Mouse (Mus musculus): ENCODE data around the gene Eipr1. TPM values are rescaled to one million over a fixed set of nuclear protein-coding genes. Genes with fewer than 3 reads are reported as not detected.

Eipr1 gene
- polyA plus RNA-seq, 1 experiment from 2014 or later, result 33.4 TPM

DNA sequence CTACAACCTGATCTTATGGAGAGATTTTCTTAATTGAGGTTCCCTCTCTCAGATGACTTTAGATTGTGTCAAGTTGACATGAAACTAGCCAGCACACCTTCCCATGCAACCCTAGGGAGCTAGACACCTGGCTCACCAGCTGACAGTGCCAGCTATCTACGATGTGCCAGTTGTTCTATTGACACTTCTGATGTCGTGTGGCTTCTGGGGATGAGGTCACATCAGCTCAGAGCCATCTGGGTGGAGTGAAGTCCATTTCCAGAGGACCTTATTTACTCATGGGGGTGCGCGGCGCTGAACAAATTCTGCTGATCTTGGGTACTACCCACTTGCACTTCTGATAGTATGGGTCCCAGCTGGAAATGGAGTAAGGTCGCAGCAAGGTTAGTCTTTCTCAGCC lies 146.7 kb downstream of the Eipr1 start:
- no peak overlapping the region for H3K9ac ChIP-seq (ENCODE audit: low read depth, low read length)
- H3K36me3 ChIP-seq (ENCODE audit: control insufficient read depth, insufficient read depth, low read length), result no peaks in the 10 kb centered on the region
- H3K4me3 ChIP-seq (ENCODE audit: low read length), result no peak overlapping the region
- no peaks in the 10 kb centered on the region for H3K9me3 ChIP-seq (ENCODE audit: control insufficient read depth, low read length)
- WGBS, result 91% methylated on average over 6 of the region's 6 CpGs
- H3K4me2 ChIP-seq (replicated peaks; ENCODE audit: low read depth, low read length), result no peak overlapping the region
- no peak overlapping the region for H3K27ac ChIP-seq (ENCODE audit: low read depth, low read length)
- no peaks in the 10 kb centered on the region for H3K4me1 ChIP-seq (ENCODE audit: control insufficient read depth, insufficient read depth, low read length)
- H3K27me3 ChIP-seq (ENCODE audit: control insufficient read depth, insufficient read depth, low read length), result no peaks in the 10 kb centered on the region
- no peak for ATAC-seq (ENCODE audit: low FRiP score, low TSS enrichment)

DNA sequence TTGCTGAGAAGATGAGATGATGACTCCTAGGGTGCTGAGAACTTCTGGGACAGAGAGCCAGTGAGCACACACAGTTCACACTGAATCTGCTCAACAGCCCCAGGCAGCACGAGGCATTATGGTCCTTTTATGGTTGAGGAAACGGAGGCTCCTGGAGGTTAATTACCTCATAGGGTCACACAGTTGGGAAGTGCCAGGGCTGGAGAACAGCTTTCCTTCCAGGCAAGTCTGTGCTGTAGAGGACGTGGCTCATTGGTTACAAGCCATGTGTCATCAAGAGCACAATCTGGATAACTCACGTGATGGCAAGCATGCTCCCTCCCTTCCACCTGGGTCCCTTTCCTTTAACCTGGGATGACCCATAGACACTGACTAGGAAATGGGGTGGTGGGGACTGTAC lies 148.1 kb downstream of the Eipr1 start:
- no peaks in the 10 kb centered on the region for H3K9me3 ChIP-seq (ENCODE audit: control insufficient read depth, low read length)
- no peak overlapping the region for H3K27ac ChIP-seq (ENCODE audit: low read depth, low read length)
- H3K9ac ChIP-seq (ENCODE audit: low read depth, low read length), result no peak overlapping the region
- no peak overlapping the region for H3K4me3 ChIP-seq (ENCODE audit: low read length)
- ATAC-seq (ENCODE audit: low FRiP score, low TSS enrichment), result 0 out of 2 replicates have a peak, but pooled peaks have one; percentile 29
- H3K27me3 ChIP-seq (ENCODE audit: control insufficient read depth, insufficient read depth, low read length), result no peaks in the 10 kb centered on the region
- H3K4me2 ChIP-seq (replicated peaks; ENCODE audit: low read depth, low read length), result no peak overlapping the region
- WGBS, result 29% methylated on average over 4 of the region's 4 CpGs
- H3K36me3 ChIP-seq (ENCODE audit: control insufficient read depth, insufficient read depth, low read length), result no peaks in the 10 kb centered on the region
- no peaks in the 10 kb centered on the region for H3K4me1 ChIP-seq (ENCODE audit: control insufficient read depth, insufficient read depth, low read length)

DNA sequence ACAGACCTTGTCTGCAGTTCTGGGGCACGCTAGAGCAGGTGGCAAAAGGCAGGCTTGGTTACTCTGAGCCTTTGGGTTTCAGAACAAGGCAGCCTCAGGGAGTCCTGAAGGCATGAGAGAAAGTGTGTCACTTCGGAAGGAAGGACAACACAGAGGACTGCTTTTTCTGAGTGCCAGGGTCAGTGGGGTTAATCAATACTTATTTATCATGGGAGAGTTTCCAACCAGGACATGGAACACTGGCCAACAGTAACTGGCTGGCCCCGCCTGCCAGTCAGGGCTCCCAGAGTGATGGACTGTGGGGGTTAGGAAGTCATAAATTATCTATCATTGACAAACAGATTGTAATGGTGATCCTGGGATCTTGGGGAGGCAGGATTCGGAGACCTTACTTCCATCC lies 148.7 kb downstream of the Eipr1 start:
- no peak overlapping the region for H3K4me3 ChIP-seq (ENCODE audit: low read length)
- no peaks in the 10 kb centered on the region for H3K9me3 ChIP-seq (ENCODE audit: control insufficient read depth, low read length)
- H3K36me3 ChIP-seq (ENCODE audit: control insufficient read depth, insufficient read depth, low read length), result no peaks in the 10 kb centered on the region
- no peak for ATAC-seq (ENCODE audit: low FRiP score, low TSS enrichment)
- no peak overlapping the region for H3K4me2 ChIP-seq (replicated peaks; ENCODE audit: low read depth, low read length)
- 68% methylated on average over 4 of the region's 4 CpGs for WGBS
- H3K4me1 ChIP-seq (ENCODE audit: control insufficient read depth, insufficient read depth, low read length), result no peaks in the 10 kb centered on the region
- no peak overlapping the region for H3K9ac ChIP-seq (ENCODE audit: low read depth, low read length)
- H3K27me3 ChIP-seq (ENCODE audit: control insufficient read depth, insufficient read depth, low read length), result no peaks in the 10 kb centered on the region
- H3K27ac ChIP-seq (ENCODE audit: low read depth, low read length), result no peak overlapping the region

- WGBS, result 69% methylated on average over 3 of the region's 3 CpGs
- no peak overlapping the region for H3K27ac ChIP-seq (ENCODE audit: low read depth, low read length)
- H3K27me3 ChIP-seq (ENCODE audit: control insufficient read depth, insufficient read depth, low read length), result no peaks in the 10 kb centered on the region
- no peaks in the 10 kb centered on the region for H3K9me3 ChIP-seq (ENCODE audit: control insufficient read depth, low read length)
- peaks cover 6% of the 10 kb centered on the region; the same call in 1 of the 2 replicates for H3K4me1 ChIP-seq (ENCODE audit: control insufficient read depth, insufficient read depth, low read length)
- ATAC-seq (ENCODE audit: low FRiP score, low TSS enrichment), result no peak
- H3K9ac ChIP-seq (ENCODE audit: low read depth, low read length), result no peak overlapping the region
- no peak overlapping the region for H3K4me3 ChIP-seq (ENCODE audit: low read length)
- H3K4me2 ChIP-seq (replicated peaks; ENCODE audit: low read depth, low read length), result no peak overlapping the region
- H3K36me3 ChIP-seq (ENCODE audit: control insufficient read depth, insufficient read depth, low read length), result no peaks in the 10 kb centered on the region
Observed at GRCm38 (mm10) chr12:28902132-28902531, 150.5 kb downstream of the Eipr1 start.

DNA sequence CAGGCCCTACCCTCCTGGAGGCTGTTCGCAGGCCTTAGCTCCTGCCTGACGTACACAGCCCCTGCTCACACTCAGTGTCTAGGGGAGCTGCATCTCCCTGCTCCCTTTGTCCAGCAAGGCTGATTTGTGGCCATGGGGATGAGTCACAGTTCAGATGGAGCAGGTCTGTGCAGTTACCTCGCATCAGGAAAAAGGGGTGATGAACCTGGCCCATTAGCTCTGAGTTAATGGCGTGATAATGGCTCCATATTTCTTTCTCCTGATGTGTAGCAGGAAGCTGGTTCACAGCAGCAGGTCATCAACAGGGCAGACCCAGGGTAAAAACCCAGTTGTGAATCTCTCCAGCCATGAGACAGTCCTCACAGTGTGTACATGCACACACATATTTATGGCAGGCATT lies 151.5 kb downstream of the Eipr1 start:
- Histone ChIP-seq H3K4me3 (ENCODE audit: low read length) (no peak overlapping the region), H3K27me3 (ENCODE audit: control insufficient read depth, insufficient read depth, low read length) (no peaks in the 10 kb centered on the region), H3K9me3 (ENCODE audit: control insufficient read depth, low read length) (no peaks in the 10 kb centered on the region), H3K4me2 (replicated peaks; ENCODE audit: low read depth, low read length) (no peak overlapping the region), H3K36me3 (ENCODE audit: control insufficient read depth, insufficient read depth, low read length) (no peaks in the 10 kb centered on the region), H3K4me1 (ENCODE audit: control insufficient read depth, insufficient read depth, low read length) (peaks cover 13% of the 10 kb centered on the region), H3K27ac (ENCODE audit: low read depth, low read length) (no peak overlapping the region), H3K9ac (ENCODE audit: low read depth, low read length) (no peak overlapping the region)
- 0 out of 2 replicates have a peak, but pooled peaks have one; percentile 20 for ATAC-seq (ENCODE audit: low FRiP score, low TSS enrichment)
- WGBS, result 33% methylated on average over 4 of the region's 4 CpGs

DNA sequence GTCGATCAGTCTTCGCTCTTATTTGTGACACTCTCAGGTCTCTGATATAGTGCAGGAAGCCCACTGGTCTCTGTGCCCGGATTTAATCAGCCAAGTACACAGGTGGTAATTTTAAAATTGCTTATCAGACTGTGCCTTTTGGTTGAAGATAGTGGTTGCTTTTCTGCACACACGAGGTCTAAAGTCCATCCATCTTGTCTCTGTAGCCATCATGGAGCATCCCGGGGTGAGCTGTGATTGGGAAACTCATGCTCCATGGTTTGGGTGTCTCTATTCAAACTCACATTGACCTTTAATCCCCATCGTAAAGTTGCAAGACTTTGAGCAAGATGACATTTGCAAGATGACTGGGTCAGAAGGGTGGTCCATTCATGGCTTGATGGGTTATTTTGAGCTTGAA lies 153.9 kb downstream of the Eipr1 start:
- ATAC-seq (ENCODE audit: low FRiP score, low TSS enrichment), result no peak
- 88% methylated on average over 6 of the region's 6 CpGs for WGBS
- H3K27ac ChIP-seq (ENCODE audit: low read depth, low read length), result no peak overlapping the region

DNA sequence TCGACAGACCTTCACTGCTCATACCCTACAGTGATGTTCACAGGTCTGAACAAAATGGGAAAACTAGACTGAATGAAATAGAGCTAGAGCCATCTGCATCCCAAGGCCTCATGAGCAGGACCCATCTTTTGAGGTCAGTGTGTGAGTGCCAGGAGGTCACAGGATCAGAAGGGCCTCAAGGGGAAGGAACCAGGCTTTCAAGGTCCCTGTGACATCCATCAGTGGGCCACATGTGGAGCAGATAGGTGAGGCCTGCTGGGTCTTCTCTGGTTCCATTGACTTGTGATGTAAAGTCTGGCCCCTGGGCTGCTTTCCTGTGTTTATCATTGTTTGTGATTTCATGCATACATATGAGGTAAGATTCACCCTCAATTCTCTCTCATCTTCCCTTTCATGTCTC lies 154.4 kb downstream of the Eipr1 start:
- H3K36me3 ChIP-seq (ENCODE audit: control insufficient read depth, insufficient read depth, low read length), result no peaks in the 10 kb centered on the region
- H3K4me1 ChIP-seq (ENCODE audit: control insufficient read depth, insufficient read depth, low read length), result peaks cover 14% of the 10 kb centered on the region
- WGBS, result 100% methylated on average over 1 of the region's 1 CpGs
- no peaks in the 10 kb centered on the region for H3K9me3 ChIP-seq (ENCODE audit: control insufficient read depth, low read length)
- H3K9ac ChIP-seq (ENCODE audit: low read depth, low read length), result no peak overlapping the region
- no peaks in the 10 kb centered on the region for H3K27me3 ChIP-seq (ENCODE audit: control insufficient read depth, insufficient read depth, low read length)
- H3K4me3 ChIP-seq (ENCODE audit: low read length), result no peak overlapping the region
- H3K27ac ChIP-seq (ENCODE audit: low read depth, low read length), result no peak overlapping the region
- no peak for ATAC-seq (ENCODE audit: low FRiP score, low TSS enrichment)
- H3K4me2 ChIP-seq (replicated peaks; ENCODE audit: low read depth, low read length), result no peak overlapping the region

More for the DNA sequence above, 153.9 kb downstream of the Eipr1 start:
- Histone ChIP-seq H3K27me3 (ENCODE audit: control insufficient read depth, insufficient read depth, low read length) (no peaks in the 10 kb centered on the region), H3K9me3 (ENCODE audit: control insufficient read depth, low read length) (no peaks in the 10 kb centered on the region), H3K4me2 (replicated peaks; ENCODE audit: low read depth, low read length) (no peak overlapping the region), H3K36me3 (ENCODE audit: control insufficient read depth, insufficient read depth, low read length) (no peaks in the 10 kb centered on the region), H3K4me1 (ENCODE audit: control insufficient read depth, insufficient read depth, low read length) (peaks cover 14% of the 10 kb centered on the region), H3K4me3 (ENCODE audit: low read length) (no peak overlapping the region), H3K9ac (ENCODE audit: low read depth, low read length) (no peak overlapping the region)

DNA sequence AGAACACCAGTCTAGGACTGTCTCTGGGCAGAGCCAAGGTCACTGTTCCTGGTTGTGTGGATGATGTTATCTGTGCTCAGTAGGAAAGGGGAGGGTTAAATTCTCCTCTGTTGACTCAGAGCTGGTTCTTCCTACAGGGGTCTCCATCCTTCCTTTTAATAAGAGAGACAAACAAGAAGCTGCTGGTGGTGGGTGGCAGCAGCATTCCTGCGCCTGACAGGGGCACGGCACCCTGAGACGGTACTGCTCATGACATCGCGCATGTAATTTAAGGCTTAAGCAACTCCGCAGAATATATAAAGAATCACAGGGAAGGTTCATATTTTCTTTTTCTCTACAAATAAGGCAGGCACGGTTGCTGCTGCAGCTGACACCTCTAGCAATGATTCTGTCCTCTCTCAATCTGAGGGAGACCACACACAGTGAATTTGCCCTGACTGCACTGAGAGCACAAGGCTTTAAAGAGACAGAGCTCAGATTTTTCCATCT lies 155.2 kb downstream of the Eipr1 start:
- Histone ChIP-seq H3K4me1 (ENCODE audit: control insufficient read depth, insufficient read depth, low read length) (peaks cover 14% of the 10 kb centered on the region), H3K36me3 (ENCODE audit: control insufficient read depth, insufficient read depth, low read length) (no peaks in the 10 kb centered on the region), H3K9me3 (ENCODE audit: control insufficient read depth, low read length) (no peaks in the 10 kb centered on the region), H3K27ac (ENCODE audit: low read depth, low read length) (no peak overlapping the region; the same call in 1 of the 2 replicates), H3K4me2 (replicated peaks; ENCODE audit: low read depth, low read length) (no peak overlapping the region; the same call in 1 of the 2 replicates), H3K9ac (ENCODE audit: low read depth, low read length) (no peak overlapping the region), H3K4me3 (ENCODE audit: low read length) (no peak overlapping the region), H3K27me3 (ENCODE audit: control insufficient read depth, insufficient read depth, low read length) (no peaks in the 10 kb centered on the region)
- WGBS, result 11% methylated on average over 7 of the region's 7 CpGs
- ATAC-seq (ENCODE audit: low FRiP score, low TSS enrichment), result peak; percentile 54; the same call in 1 of the 2 replicates

- H3K36me3 ChIP-seq (ENCODE audit: control insufficient read depth, insufficient read depth, low read length), result no peaks in the 10 kb centered on the region
- no peak overlapping the region for H3K4me2 ChIP-seq (replicated peaks; ENCODE audit: low read depth, low read length)
- H3K27ac ChIP-seq (ENCODE audit: low read depth, low read length), result no peak overlapping the region
- no peak overlapping the region for H3K9ac ChIP-seq (ENCODE audit: low read depth, low read length)
- no peaks in the 10 kb centered on the region for H3K9me3 ChIP-seq (ENCODE audit: control insufficient read depth, low read length)
- WGBS, result 27% methylated on average over 9 of the region's 9 CpGs
- peaks cover 19% of the 10 kb centered on the region for H3K4me1 ChIP-seq (ENCODE audit: control insufficient read depth, insufficient read depth, low read length)
- no peaks in the 10 kb centered on the region for H3K27me3 ChIP-seq (ENCODE audit: control insufficient read depth, insufficient read depth, low read length)
- ATAC-seq (ENCODE audit: low FRiP score, low TSS enrichment), result no peak
- no peak overlapping the region for H3K4me3 ChIP-seq (ENCODE audit: low read length)
Observed at GRCm38 (mm10) chr12:28907814-28908213, 156.2 kb downstream of the Eipr1 start.

Measured in kidney, embryonic 14.5 days (tissue).